Mouse (Mus musculus) CD4-positive, CD25-positive, alpha-beta regulatory T cell (primary cell): ENCODE measurements around the gene Npcd. TPM values are rescaled to one million over a fixed set of nuclear protein-coding genes. Genes with fewer than 3 reads are reported as not detected.

Experiments
- polyA plus RNA-seq: library from polyadenylated mRNA; unstranded; fragments of 100-300 nt; shearing (Covaris generic); gene quantifications from one replicate; pipeline ENCODE4 v1.2.1, GENCODE M21; 2017

Gene Npcd
- not detected for polyA plus RNA-seq

DNA sequence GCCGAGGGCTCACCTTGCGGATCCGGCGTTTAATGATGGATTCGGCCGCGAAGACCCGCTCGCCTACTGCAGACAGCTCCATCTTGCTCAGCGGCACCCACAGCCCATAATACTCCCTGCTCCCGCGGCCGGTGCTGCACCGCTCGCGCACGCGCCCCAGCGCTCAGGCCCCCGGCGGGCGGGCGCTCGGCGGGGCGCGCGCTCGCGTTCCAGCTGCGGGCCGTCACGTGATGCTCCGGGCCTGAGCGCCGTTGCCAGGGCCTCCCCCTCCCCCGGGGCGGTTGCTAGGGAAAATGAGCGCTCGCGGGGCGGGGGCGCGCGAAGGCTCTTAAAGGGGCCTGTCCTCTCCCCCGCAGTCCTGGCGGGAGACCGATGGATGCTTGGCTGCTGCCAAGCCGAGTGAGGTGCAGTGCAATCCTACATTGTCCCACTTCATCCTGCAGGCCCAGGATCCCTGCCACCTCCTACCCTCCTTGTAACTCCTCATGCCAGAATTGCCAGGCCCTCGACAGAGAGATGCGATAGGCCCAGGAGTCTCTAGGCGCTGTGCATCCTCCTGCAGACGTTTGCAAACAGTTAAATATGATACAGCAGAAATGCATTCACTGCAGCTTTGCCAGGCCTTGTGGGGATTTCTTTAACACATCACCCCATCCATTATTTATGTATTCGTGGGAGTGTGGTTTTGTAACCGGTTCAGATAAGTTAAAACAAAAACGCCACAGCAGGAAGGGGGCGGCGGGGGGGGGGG is at the start of gene Npcd, which contains the start of gene Cbx6:
Gene Npcd, minus strand, starts transcription at position 108 of the 751 bp plus-strand sequence.
Gene Cbx6, minus strand, starts transcription at position 559 of the 751 bp plus-strand sequence.

DNA sequence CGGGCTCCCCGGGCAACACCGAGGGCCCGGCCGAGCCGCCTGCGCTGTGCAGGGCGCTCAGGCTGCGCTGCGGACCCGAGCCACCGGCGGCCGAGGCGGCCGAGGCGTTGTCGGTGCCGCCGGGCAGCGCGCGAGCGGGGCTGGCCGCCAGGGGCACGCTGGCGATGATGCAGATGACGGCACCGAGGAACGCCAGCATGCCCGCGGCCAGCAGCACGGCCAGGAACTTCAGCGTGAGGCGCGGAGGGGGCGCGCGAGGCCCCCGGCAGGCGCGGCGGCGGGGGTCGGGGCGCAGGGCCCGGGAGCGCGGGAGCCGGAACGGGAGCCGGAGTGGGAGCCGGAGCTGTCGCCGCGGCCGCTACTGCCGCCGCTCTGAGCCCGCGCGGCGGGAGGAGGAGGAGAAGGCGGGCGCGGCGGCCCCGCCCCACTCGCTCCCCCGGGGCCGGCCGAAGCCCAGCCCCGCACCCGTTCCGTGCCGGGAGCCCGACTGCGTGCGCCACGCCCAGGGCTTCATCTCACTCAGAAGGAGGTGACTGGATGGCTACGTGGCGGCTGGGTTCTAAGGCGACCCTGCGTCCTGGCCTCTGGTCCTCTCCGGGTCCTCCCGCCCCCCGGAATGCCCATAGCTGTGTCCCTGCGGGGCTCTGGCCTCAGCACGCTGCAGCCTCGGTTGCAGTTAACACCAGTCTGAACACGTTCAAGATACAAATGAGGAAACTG is 29.5 kb downstream of the Npcd start, which contains the start of gene Nptxr:
Gene Nptxr, minus strand, starts transcription at position 415 of the 720 bp plus-strand sequence.

DNA sequence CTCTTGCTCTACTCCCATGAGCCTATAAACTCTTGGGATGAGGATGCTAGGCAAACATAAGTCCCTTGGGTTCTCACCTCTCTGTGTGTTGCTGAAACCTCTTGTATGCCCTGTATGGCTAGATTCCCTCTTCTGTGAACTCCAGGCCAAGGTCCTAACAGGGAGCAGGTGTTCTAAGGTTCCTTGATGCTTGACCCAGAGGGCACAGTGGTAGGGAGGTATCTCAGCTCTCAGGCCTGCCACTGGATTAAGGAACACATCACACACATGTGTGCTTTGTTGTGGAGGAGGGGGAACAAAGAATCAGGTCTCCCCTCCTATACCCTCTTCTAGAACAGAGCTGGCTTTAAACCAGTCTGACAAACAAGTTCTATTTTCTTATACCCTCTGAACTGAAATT is 56.3 kb downstream of the Npcd start, which contains the start of gene Dnal4:
Gene Dnal4, minus strand, starts transcription at position 101 of the 400 bp plus-strand sequence.

DNA sequence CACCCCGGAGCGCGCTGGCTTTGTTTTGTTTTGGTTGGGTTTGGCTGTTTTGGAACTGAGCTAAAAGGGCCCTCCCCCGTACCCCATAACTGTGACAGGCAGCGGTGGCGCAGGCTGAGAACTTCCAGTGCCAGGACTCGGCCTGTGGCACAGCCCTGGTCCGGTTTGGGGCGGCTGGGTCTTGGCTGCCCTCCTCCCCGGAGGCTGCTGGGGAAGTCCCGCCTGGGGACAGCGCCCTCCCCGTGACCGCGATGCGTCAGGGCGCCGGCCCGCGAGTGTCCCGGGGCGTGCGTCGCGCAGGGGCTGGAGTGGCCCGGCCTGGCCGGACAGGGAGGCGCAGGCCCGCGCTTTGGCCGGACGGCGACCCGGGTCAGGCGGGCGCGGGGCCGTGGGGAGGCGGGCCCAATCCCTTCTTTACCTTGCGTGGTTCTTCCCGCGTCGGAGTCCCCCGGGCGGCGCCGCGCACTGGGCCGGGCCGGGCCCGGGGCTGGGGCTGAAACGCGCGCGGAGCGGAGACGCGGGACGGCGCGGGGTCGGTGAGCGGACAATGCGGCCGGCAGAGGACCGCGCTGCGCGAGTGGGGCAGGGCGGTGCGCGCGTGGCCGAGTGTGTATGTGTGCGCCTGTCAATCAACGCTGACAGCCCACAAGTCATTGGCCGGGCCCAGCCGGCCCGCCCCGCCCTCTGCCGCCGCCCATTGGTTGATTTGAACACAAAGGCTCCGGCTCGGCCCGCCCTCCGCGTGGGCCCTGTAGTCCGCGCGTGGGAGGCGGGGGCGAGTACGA is 91.9 kb downstream of the Npcd start, which contains the start of gene Sun2:
Gene Sun2, minus strand, starts transcription at position 616 of the 785 bp plus-strand sequence.

Other genes with a start within 250 kb of the Npcd start
- gene Dmc1, start 229.1 kb downstream of the Npcd start, polyA plus RNA-seq = not detected
- 0.16 TPM for gene Fam227a, start 175.3 kb downstream of the Npcd start, polyA plus RNA-seq
- 10.5 TPM for gene Cby1, start 175.0 kb downstream of the Npcd start, polyA plus RNA-seq
- gene Tomm22, start 163.4 kb downstream of the Npcd start, polyA plus RNA-seq = 221 TPM
- 29.4 TPM for gene Josd1, start 146.3 kb downstream of the Npcd start, polyA plus RNA-seq
- 120 TPM for gene Gtpbp1, start 143.4 kb downstream of the Npcd start, polyA plus RNA-seq
- gene Sun2, start 91.7 kb downstream of the Npcd start, polyA plus RNA-seq = 77.0 TPM
- gene Dnal4, start 56.4 kb downstream of the Npcd start, polyA plus RNA-seq = 14.5 TPM
- 0.24 TPM for gene Nptxr, start 29.5 kb downstream of the Npcd start, polyA plus RNA-seq
- gene Cbx6, start 451 bp upstream of the Npcd start, polyA plus RNA-seq = 38.0 TPM
- 384 TPM for gene Apobec3, start 57.4 kb upstream of the Npcd start, polyA plus RNA-seq
- 179 TPM for gene Cbx7, start 136.9 kb upstream of the Npcd start, polyA plus RNA-seq
- 2.0 TPM for gene Pdgfb, start 180.7 kb upstream of the Npcd start, polyA plus RNA-seq